Mouse (Mus musculus) spleen, embryonic (tissue): Measurements from ENCODE around the gene Aprt.
"Not testable (repeated sequence)": the region's sequence is repeated elsewhere in the genome, so short reads cannot be mapped to it uniquely, and the experiment has no call there.

Experiments used
- CTCF ChIA-PET: fragments of 350-600 bp; sonication (Branson Sonifier 250); formaldehyde crosslinking; loops from one replicate; lab custom pipeline; 2022; lab: Charles Lee

The Aprt gene

DNA sequence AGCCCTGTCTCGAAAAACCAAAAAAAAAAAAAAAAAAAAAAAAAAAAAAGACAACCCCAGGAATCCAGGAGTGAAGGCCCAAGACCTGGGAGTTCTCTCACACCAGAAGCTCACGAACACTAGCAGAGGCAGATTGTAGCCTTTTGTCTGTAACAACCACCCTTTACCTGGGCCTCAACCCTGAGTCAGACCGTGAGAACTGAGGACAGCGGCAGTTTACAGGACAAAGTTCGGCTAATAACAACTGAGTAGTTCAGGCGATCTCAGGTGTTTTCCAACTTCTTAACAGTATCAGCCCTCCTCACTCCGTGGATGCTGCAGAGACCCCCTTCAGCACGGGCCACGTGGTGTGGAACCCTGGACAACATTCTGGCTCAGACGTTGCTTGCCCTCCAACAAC, 10.0 kb upstream of the Aprt start:
- CTCF ChIA-PET = no interaction called here

DNA sequence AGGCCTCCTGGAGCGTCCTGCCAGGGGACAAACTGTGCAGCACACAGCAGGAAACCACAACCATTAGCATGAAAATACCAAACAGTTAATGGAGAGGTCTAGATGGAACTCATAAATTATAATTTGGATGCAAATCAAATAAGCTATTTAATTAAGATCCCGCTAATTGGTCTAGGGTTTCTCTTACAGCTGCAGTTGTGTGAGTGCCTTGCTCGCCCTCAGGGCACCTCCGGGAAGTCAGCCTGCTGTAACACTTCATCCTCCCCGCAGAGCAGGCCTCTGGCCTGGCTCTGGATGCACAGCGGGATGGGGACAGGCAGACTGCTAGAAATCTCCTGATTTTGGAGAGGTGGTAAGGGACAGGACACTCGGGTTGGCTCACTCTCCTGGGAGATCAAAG, 9.5 kb upstream of the Aprt start:
- CTCF ChIA-PET = no interaction called here

DNA sequence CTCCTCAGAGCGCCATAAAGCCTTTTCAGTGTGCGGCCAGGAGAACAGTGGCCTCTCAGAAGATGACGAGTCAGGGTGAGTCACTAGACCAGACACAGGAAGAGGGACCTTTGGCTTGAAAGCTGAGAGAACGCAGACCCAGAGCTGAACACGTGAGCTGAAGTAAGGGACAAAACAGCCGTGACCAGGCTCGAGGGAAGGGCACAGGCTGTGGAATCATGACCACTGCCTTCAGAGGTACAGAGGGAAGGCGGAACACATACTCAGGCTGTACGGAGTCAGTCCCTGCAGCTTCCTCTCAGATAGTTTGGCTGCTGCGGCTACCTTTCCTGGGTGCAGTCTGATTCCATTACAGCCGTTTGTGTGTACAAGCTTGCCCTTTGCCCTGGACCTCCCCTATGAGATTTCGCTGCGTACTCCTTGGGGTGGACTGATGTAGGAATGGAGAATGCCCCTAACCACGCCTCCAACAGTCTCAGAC, 8.7 kb upstream of the Aprt start:
- CTCF ChIA-PET = interaction anchor here (0.6 kb wide), 1 partner anchor 279 kb away, joined by 4 read pairs; no protein-coding TSS in a partner anchor

DNA sequence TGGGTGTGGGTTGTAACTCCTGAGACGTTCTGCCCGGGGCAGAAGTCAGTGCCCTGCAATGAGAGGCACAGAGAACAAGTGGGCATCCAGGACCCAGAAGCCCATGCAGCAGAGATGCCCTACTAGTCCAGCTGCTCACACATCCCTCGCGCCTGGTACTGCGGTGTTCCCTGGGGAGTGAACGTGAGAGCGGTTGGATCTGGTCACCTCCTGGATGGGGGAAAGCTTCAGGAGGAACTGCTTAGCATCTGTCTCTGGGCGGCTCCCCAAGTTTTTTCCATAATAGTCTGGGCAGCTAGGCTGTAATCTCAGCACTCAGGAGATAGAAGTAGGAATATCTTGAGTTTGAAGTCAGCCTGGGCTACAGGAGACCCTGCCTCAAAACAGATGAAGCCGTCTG, 8.3 kb upstream of the Aprt start:
- CTCF ChIA-PET = interaction anchor here (0.6 kb wide), 1 partner anchor 280 kb away, joined by 4 read pairs; no protein-coding TSS in a partner anchor

DNA sequence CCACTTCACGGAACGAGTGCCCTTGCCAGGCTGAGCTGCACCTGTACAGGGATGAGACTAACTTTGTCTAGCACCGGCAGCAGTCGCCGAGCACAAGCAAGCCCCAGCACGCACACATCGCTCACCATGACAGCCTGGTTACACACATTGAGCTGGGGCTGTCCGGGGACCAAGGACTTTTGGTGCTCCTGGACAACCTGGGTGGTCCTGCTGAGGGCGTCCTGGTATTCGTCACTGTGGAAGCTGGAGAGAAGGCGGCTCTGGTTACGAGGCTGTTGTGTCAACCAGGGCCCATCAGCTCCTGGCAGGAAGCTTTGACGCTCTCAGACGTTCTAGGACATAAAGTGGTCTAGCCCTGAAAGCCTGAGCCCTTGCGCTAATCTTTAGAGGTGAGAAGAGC, 4.2 kb upstream of the Aprt start:
- CTCF ChIA-PET = no interaction called here

DNA sequence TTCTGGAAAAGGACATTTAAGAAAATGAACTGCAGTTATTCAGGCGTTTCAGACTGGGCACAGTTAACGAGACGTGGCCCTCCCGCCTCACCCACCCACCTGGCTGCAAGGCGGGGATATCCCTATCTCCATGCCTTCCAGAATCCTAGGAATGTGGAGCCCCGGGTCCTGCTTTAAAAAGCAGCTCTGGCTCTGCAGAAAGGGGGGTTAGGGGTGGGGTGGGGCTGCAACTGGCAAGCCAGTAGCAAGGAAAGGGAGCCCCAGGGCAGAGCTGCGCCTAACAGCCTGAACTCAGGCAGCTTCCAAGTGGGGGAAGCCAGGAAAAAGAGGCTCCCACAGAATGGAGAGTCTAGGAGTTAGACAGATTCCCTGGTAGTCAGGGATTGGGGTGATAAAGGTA, 2.5 kb upstream of the Aprt start:
- CTCF ChIA-PET = interaction anchor here (0.6 kb wide), 1 partner anchor 711 kb away, joined by 3 read pairs; no protein-coding TSS in a partner anchor

DNA sequence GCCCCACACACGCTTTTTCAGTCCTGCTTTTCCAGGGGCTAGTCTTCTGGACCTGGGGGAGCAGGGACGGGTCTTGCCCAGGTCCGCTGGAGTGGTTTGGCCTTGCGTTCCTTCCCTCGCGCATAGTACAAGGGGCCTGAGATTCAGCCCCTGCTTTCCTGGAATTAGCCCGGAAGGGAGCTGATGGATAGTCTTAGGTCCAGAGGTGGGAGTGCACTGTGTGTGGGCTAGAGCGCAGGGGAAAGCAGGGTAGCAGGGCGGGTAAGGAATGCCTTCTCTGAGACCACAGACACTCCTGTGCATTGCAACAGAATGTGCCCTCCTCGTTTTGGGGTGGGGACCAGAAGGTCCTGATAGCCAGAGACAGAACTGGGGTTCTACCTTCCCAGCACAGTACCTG, 407 bp upstream of the Aprt start:
- CTCF ChIA-PET = no interaction called here

DNA sequence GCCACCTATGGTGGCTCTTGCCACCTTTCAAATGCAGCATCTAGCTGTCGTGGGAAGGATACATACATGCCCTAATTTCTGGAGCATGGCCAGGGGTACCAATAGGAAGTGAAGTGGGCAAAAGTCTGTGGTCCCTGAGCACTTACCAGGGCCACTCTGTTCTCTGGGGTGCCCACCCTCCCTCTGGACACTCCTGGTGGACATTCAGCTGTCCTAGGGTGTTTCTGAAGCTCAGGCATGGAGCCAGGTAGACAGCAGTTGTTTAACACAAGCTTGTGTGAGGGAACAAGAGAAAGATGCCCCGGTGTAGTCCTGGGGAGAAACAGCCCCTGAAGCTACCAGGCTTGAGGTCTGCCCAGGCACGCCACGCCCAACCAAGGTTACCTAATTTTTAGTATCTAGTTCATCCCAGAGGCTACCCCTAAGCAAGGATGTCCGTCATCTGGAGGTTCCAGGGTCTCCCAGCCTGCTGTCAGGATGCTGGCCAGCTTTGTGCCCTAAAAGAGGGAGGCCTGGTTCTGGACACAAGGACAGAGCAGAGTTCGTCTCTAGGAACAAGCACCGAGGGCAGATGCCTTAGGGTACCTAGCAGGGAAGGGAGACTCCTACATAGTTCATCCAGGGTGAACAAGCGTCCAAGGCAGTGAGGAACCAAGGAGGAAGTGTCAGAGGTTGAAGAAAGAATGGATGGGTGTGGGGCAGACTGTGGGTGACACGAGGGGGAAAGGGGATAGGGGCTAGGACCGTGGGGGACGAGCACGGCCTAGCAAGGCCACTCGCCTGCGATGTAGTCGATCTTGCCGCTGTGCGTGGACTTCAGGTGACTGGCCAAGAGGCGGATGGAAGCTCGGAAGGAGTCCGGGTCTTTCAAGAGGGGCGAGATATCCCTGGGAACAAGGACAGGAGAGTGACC, 718 bp downstream of the Aprt start:
- CTCF ChIA-PET = no interaction called here

DNA sequence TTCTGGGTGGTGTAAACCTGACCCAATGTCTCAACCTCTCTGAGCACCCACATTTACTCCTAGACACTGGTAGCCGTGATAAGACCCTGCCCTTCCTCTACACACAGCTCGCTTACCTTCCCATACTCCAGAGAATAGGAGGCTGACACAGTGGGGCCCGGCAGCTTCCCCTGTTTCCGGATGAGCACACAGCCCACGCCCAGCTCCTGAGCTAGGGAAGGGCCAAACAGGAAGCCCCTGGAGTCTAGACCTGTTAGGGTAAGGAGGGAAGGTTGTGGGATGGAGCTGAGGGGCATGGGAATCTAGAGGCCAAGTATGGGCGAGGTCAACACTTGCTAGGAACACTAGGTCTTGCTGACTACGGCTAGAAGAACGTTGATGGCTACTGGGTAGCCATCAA, 1.4 kb downstream of the Aprt start:
- CTCF ChIA-PET = no interaction called here

DNA sequence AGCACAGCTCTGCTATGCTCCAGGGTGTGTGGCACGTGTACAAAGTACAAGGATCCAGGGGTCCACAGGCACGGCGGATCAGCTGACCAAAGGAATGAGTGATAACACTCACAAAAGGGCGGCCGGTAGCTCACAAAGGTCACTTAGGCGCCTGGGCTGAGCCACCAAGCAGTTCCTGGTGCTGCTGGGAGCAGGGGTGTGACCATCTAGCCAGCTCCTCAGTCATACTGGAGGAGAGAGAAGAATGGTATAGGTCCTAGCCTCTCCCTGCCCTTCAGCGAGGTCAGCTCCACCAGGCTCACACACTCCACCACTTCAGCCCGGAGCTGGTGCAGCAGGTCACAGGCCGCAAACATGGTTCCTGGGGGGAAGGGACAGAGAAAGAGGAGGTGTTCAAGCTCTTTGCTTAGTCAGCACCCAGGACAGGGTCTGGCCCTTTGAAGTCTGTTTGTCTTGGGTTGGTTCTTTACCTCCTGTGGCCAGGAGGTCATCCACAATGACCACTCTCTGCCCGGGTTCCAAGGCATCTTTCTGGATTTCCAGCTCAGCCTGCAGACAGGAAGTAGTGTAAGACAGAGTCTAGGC, 1.9 kb downstream of the Aprt start:
- CTCF ChIA-PET = no interaction called here

DNA sequence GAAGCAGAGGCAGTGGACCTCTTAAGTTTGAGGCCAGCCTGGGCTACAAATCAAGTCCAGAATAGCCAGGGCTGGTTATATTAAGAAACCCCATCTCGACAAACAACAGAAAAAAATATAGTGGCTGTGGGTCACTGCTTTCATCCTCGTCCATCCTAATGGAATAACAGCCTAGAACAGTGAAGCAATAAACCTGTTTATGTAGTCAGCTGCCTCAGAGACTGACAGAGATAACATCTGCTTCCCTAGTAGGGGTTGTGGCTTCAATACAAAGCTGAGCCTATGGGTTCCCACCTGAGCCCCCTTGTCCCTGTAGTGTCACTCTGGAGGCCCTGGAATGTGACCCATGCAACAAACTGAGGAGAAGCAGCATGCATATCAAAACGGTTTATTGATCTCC, 2.4 kb downstream of the Aprt start:
- CTCF ChIA-PET = no interaction called here

DNA sequence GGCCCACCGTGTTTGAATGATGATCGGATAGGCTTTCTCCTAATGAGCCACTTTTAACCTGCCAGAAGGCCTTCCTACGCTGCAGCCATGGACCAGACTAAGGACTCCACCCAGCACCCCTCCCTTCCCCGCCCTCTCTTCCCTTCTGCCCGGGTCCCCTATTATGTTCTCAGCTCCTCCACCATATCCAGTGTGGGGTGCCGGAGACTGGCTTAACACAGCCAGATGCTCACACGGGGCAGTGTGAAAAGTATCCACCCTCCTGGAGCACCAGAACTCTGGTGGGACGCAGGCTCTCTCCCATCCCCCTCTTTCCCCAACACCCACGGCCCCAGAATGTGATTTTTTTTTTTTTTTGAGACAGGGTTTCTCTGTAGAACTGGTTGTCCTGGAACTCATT, 3.1 kb downstream of the Aprt start:
- CTCF ChIA-PET = no interaction called here

DNA sequence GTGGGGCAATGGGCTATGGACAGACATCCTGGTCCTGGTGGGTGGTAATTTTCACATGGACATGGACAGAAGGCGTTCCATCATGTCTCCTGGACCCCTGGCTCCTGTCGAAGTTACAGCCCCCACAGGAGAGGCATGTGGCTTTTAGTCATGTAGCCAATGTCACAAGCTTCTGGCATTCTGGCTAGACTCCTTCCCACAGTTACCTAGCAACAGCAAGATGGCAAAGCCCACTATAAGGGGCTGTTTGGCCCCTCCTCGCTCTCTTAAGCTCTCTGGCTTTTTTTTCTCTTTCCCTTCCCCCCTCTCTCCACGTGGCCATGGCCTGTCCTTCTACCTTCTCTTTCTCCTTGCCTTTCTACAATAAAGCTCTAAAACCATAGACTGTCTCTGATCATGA, 3.5 kb downstream of the Aprt start:
- CTCF ChIA-PET = not testable (repeated sequence)

DNA sequence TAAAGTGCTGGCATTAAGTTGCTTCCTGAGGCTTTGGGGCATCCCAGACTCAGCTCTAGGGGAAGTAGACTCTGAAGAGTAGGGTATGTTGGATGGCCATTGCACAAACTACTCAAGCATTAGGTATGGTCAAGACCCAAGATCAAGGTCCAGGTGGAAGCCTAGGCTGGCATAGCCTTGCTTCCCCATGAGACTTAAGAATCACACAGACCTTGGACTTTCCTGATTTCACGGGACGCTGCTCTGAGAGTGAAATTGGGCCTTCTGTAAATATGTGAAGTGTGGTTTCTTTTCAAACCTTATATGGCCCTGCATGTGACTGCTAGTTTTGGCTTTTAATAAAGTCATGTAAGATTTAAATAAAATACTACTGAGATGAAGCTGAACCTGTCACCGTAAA, 4.0 kb downstream of the Aprt start:
- CTCF ChIA-PET = no interaction called here

DNA sequence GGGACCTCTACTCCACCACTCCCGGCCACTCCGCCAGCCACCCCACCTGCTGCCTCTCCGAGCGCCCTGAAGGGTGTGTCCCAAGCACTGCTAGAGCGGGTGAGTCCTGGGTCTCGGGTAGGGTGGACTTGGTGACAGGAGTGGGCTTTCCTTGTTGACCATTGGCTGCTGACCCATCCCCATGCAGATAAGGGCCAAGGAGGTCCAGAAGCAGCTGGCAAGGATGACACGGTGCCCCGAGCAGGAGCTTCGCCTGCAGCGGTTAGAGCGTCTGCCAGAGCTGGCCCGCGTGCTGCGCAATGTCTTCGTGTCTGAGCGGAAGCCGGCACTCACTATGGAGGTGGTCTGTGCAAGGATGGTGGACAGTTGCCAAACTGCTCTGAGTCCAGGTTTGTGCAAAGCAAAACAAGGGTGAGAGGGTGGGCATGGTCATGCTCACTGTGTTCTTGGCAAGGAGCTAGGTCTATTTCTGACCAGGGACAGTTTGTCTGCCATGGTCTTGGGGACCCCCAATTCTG, 4.9 kb downstream of the Aprt start:
- CTCF ChIA-PET = no interaction called here

DNA sequence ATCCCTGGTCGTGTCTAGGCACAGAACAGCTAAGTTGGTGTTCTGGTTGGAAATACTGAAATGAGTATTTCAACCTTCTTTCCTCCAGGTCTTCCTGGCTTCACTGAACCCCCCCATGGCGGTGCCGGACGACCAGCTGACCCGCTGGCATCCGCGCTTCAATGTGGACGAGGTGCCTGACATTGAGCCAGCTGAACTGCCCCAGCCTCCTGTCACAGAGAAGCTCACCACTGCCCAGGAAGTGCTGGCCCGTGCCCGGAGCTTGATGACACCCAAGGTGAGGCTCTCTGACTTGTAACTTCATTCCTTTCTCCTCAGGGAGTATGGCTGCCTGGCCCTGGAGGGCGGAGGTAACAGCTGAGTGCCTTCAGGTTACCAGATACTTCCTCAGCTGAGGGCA, 5.6 kb downstream of the Aprt start:
- CTCF ChIA-PET = no interaction called here

DNA sequence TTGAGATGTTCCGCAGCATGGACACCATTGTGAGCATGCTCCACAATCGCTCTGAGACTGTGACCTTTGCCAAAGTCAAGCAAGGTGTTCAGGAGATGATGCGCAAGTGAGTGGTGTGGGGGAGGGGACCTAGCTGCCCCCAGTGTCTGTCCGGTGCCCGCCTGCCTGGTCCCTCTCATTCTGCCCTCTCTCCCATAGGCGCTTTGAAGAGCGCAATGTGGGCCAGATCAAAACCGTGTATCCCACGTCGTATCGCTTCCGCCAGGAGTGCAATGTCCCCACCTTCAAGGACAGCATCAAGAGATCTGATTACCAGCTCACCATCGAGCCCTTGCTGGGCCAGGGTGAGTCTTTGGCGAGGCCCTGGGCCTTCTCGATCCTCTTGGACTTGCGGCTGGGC, 6.7 kb downstream of the Aprt start:
- CTCF ChIA-PET = no interaction called here

DNA sequence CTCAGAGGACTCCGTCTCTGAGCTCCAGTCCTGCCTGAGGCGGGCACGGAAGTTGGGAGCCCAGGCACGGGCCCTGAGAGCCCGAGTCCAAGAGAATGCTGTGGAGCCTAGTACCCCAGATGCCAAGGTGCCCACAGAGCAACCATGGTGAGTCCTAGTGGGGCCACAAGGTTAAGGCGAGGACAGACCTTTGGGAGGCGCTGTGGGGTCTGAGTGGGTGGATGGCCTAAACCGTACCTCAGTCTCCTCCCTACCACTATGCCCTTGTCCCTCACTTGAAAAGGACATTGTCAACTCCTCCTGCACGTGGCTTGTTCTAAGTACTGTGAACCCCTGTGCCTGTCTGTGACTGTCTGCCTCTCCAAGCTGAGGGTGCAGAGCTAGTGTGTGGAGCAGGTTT, 7.4 kb downstream of the Aprt start:
- CTCF ChIA-PET = interaction anchor here (0.7 kb wide), 1 partner anchor 41 kb away, joined by 4 read pairs; no protein-coding TSS in a partner anchor

DNA sequence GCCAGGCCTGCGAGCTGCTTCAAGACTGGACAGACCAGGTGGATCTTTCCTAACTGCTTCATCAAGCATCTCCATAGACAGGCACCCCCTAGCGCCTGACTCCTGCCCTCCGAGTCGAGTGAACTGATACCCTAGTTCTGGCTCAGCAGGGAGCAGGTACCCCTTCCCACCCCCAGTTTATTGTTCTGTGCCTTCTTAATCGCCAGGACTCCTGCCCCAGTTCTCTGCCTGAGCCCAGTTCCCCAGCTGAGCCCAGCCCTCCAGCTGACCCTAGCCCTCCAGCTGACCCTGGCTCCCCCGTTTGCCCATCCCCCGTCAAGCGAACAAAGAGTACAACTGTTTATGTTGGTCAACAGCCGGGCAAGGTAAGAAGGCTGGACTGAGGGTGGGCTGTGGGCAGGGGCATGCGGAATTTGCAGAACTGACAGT, 7.8 kb downstream of the Aprt start:
- CTCF ChIA-PET = interaction anchor here (0.7 kb wide), 1 partner anchor 41 kb away, joined by 4 read pairs; no protein-coding TSS in a partner anchor

DNA sequence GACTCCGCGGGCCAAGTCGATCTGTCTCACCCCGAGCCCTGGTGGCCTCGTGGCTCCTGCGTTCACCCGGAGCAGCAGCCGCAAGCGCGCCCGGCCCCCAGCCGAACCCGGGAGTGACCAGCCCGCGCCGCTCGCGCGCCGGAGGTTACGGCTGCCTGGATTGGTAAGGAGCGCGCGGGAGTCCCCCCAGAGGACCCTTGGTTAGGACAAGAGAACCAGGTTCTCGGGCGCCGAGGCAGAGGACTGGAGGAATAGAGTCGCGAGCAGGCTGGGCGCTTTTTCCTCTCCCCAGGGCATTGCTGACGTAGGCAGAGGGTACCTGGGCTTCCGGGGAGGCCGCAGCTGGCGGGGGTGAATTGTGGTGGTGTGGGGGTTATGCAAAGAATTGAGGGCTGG, 8.6 kb downstream of the Aprt start:
- CTCF ChIA-PET = no interaction called here

DNA sequence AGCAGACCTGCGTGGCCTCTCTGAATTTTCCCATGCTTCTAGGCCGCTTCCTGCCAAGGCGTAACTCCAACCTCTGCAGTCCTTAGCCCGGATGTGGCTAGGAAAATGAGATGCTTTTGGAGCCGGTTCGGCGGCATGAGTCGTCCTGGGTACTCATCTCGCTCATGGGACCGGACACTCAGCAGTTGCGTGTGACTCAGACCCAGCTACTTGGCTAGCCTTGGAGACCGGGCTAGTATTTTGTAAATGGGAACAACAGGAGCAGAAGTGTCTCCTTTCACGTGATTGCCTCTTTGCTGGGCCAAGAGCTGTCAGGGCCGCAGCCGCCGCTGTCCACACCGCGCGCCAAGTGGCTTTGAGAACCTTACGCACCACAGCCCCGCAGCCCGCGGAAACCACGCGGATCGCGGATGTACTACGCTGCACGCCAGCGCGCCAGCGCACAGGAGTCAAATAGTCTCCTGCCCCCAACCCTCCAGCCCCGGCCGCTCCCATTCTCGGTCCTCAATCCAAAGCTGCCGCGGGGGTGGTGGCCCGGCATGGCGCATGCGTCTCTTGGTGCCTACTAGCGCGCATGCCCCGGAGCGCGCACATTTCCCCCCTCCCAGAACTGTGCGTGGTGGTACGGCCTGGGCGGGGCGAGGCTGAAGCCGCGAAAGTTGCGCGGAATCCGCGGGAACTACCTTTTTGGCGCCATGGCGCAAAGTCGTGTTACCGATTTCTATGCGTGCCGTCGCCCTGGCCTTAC, 9.2 kb downstream of the Aprt start, which contains the start of gene Cdt1:
TSS of gene Cdt1 (plus strand) at position 655 of the 748 bp plus-strand sequence.
- CTCF ChIA-PET = no interaction called here

DNA sequence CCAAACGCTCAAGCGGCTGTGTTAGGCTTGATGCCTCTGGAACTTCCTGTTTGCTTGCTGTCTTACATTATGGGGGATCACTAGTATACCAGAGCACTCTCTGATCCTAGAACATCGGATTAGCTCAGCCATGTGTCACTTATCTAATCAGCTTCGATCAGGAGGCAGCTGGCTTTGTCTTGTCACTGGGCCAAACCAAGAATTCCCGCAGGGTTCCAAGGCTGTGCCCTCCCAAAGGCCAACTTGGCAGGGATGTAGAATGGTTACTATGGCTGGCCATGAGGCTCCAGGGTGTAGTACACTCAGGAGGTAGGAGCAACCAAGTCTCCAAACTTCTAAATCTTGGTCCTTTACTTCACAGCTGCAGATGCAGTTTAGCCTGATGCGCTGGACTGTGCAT, 9.9 kb downstream of the Aprt start:
- CTCF ChIA-PET = interaction anchor here (0.6 kb wide), 1 partner anchor 354 kb away, joined by 4 read pairs; no protein-coding TSS in a partner anchor
